Mouse (Mus musculus): ENCODE results near the gene Arpp19.

Gene Arpp19

DNA sequence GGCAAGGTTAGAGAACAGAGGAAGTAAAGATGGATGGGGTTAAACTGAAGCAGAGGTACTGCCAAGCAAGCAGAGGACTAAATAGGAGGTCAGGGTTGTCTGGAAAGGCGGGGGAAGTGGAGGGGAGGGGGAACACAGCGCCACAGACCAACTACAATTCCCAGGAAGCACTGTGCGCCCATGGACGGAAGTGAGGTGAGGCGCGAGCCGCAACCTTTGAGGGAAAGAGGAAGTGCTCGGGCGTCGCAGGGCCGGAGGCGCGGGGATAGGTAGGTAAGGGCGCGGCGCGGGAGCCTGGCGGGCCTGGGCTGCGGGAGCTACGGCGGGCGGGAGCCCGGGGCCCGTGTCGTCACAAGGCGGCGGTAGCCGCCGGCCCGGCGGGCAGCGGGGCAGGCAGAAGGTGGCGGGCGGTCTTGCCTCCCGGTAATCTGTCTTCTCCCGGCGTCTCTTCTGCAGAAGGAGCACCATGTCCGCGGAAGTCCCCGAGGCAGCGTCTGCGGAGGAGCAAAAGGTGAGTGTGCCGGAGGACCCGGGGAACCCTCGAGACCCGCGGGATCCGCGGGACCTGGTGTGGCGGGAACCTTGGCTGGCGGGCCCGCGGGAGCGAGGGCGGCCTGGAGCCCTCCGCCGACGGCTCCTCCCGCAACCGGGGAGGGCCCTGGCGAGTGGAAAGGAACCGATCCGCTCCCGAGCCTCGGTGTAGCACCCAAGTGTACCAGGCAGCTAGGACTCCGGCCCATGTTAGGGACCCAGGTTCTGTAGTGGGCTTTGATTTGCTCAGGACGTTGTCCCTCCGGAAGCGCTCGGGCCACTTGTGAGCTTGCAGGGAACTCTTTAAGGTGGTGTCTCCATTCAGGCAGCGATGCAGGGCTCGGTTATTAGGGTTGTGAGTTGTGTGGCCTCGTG lies at the start of gene Arpp19:
Gene Arpp19, plus strand, starts transcription at position 164 of the 906 bp plus-strand sequence.
- peak; percentile 84 for DNase-seq

DNA sequence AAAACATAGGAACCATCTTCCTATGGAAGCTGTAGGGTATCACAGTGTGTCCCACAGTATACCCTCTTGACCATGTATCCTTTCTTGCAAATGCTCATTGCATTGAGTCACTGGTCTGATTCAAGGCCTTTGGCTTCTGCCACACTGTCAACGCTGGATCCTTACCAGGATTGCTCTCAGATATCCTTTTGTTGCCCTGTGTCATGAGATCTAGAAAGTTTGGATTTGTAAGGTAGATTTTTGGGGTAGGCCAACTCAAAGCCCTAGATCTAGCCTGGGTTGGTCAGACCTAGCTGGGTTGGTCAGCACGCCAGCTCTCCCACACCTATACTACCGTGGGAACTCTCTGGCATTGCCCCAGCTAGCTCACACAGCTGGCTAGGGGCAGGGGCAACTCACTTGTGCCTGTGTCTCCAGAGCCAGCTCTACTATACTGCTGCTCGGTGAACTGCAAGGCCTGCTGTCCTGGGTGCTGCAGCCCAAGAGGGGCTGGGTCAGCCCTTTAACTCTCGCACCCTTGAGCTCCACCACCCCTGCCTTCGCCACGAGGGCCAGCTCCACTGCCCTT lies 48.4 kb upstream of the Arpp19 start:
- no peak for DNase-seq

DNA sequence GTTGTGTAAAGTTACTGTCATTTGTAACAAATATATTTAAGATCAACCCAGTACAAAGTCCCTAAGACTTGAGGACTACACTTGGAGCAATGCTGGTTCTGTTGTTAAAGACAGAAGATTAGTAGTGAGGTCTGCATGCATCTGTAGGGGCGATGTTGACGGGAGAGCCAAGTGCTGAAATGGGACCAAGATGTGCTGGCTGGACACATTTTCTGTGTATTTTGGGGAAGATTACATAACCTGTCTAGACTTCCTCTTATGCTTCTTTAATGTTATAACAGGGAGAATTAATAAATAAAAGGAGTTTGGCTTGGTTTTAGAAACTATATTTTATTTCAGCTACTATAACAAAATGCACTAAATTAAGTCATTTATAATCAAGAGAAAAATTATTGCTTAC lies 47.4 kb upstream of the Arpp19 start:
- DNase-seq = no peak

DNA sequence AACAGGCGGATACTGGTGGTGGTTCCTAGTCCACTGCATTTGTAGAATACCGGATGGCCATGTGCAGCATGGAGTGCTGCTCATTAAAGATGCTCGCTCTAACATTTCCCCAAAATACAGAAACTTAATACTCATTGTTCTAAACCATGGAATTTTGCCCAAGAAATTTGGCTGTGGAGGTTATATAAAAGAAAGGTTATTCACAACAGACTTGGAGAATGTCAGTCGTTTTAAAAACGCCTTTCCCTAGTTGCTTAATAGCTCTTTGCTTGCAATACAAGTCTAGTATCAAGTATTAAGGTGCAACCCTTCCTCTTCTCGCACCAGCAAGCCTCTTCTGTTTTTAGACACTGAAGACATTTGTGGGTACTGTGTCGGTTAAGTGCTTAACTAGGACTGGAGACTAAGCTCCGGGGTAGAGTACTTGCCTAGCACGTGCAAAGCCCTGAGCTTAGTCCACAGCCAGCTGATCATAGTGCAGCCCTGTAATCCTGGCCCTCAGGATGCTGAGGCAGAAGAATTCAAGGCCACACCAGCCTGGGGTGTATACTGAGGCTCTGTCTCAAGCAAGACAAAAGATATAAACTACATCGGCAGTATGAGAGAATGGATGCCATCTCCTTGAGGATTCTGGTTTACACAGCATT lies 42.7 kb upstream of the Arpp19 start:
- no peak for DNase-seq

DNA sequence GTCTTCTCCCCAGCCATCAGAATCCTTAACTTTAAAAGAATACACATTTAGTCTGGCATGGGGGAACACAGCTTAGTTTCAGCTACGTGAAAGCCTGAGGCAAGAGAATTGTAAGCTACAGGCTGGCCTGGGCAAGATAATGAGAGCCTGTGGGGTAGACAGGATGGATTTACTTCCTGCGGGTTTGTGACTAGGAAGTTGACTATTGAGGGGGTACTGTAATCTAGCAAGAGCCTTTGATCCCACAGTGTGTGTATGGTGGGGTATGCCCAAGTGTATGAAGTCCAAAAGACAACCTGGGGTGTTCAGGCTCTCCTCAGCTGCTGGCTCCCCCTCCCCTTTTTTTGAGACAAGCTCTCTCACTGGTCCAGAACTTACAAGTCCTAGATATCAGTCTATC lies 41.1 kb upstream of the Arpp19 start:
- DNase-seq = no peak

DNA sequence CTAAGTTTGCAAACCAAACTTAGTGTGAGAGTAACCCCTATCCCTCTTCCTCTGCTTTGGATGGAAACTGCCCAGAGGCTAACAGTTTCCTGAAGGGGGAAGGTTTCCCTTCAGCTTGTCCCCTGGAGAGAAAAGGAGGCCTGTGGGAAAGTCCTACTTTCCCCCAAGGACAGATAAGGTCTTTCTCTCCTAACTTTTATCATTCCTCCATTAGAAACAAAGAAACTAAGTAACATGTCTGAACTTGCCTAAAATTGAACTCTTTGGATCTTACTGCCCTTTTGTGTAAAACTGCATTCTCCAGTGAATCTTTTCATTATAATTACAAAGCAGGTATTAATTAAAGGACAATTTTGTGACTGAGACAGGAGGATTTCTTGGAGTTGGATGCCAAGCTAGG lies 39.4 kb upstream of the Arpp19 start:
- no peak for DNase-seq

DNA sequence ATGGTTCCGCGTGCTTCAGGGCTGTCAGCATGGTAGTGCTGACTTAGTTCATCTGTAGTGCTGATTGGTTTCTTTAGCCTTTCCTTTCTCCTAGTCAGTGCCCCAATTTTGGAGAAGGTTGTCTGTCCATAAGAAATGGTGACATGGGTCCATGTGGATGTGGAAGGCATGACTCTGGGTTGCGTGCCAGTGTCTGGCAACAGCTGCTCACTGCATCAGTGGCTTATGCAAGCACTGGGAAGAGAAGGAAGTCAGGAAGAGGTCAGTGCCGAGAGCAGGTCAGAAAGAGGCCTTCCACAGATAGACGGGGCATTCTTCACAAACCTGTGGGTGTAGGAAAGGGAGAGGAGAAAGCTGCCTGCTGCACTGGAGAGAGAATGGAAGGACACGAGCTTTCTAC lies 36.4 kb upstream of the Arpp19 start:
- DNase-seq = no peak

DNA sequence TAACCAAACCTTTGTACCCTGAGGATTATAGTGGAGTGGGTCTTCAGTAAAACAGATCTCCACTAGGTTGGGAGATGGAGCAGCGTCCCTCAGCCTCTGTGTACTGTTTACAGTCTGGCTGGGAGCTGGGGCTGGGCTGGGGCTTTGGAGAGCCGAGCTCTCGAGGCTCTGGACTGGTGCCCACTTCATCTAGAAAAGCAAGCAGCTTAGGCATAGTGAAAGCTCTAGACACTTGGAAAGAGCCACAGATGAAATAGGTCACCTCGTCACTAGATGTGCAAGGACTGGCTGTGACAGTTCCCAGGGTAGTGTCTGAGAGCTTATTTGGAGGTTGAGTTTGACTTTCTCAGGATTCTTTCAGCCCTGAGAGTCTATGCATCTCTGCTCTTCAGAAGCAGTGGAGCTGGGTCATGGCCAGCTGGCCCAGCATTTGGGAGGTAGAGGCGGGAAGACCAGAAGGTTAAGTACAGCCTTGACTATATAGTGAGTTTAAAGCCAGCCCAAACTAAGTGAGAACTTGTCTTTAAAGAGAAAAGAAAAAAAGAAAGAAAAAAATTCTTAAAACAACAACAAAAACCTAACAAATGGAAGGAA lies 35.7 kb upstream of the Arpp19 start:
- peak; percentile 22 for DNase-seq

DNA sequence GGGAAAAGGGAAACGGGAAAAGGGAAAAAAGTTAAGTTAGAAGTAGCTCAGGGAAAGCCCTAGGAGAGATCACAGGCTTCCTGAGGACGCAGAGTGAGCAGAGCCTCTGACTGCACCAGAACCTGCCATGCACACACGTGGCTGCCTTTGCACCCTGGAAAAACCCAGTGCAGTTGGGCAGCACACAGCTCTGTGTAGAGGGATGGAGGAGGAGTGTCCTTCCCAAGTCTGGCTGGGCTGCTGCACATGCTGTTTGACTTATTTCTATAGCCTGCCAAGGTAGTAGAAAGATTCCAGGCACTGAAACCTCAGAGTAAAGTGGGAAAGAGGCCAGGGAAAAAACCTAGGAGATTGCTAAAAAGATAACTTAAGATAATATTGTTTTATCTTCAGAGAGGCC lies 35.2 kb upstream of the Arpp19 start:
- DNase-seq = no peak

DNA sequence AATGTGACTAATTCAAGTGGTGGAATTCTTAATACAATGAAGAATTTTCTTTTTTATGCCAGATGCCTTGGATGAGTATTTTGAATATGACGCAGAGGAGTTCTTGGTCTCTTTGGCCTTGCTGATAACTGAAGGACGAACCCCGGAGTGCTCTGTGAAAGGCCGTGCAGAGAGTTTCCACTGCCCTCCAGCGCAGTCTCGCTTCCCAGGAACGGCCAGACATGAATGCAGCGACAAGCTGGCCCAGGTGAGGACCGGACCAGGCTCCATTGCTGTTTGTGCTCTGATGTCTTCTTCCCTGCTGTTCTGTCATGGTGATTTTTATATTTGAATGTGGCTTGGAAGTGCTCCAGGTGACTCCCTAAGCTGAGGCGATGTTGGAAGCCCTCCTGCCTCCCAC lies 33.2 kb upstream of the Arpp19 start:
- DNase-seq = no peak

DNA sequence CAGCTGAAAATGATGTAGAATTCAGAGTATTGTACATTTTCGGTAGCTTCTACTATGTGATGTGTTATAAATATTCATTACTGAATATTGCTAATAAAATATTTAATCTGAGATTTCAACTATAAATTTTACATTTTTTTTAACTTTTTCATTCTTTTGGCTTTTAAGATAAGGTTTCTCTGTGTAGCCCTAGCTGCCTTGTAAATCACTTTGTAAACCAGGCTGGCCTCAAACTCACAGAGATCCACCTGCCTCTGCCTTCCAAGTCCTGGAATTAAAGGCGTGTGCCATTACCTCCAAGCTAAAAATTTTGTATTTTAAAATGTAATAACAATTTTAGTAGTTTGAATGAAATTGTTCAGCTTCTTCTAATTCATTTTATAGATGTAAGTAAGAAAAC lies 20.8 kb upstream of the Arpp19 start:
- no peak for DNase-seq

DNA sequence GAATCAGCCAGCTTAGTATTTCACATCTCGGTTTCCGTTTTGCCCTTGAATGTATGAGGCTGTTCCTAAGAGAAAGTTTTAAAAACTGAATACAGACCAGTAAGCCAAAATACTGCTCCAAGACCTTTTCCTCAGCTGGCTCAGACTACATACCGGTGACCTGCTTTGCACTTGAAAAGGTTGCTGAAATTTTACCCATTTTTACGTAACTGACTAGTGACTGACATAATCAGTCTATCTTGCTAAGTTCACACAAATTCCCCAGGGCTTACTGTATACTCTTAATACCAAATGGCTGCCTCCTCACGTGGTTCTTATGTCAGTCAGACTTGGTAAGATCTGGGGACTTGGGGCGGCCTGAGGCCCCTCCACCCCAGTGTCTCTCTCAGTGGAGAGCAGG lies 18.2 kb upstream of the Arpp19 start:
- no peak for DNase-seq

DNA sequence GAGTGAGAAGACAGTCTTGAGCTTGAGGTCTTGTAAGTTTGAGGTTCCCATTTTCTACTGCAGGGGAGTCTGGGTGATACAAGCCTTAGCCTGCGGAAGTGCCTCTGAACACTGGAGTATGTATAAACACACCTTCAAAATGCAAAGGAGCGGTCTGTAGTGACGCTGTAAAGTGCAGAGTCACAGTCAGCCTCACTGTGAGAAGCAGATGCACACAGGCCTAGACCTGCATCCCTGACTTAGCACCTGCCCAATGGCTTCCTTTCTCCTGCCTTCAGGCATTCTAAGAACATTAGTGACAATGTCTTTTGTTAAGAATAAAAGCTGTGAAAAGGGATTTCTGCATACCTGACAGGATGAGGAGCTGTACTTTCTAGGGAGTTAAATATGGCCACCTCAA lies 17.8 kb upstream of the Arpp19 start:
- no peak for DNase-seq

DNA sequence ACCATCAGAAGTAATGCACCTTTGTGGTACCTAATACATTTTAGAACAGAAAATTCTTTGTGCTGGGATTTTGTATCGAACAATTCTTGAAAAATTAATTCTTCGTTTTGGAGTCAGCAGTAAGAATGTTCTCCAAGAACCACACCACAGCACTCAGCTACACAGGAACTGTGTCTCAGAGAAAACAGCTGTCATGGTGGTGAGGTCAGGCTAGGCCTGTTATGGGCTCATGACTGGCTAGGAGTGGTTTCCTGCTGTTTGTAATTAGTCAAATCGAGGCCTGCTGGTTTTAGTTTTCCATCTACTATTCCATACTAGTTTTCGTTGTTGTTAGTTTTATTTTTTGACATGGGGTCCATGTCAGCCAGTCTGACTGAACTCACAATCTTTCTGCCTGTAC lies 16.9 kb upstream of the Arpp19 start:
- no peak for DNase-seq

DNA sequence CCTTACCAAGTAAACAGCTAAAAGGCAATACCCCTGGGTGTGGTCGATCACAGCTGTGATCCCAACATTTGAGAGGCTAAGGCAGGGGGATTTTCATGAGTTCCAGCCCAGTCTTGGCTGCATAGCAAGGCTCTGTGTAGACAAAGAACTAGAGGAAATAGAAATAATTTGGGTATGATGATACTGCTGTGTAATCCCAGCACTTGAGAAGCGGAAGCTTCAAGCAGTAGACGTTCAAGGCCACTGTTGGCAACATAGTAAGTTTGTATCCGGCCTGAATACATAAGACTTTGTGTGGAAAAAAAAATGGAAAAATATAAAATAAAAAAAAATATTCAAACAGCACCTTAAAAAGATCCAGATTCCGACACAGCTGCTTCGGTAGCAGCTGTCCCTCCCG lies 14.9 kb upstream of the Arpp19 start:
- DNase-seq = no peak

DNA sequence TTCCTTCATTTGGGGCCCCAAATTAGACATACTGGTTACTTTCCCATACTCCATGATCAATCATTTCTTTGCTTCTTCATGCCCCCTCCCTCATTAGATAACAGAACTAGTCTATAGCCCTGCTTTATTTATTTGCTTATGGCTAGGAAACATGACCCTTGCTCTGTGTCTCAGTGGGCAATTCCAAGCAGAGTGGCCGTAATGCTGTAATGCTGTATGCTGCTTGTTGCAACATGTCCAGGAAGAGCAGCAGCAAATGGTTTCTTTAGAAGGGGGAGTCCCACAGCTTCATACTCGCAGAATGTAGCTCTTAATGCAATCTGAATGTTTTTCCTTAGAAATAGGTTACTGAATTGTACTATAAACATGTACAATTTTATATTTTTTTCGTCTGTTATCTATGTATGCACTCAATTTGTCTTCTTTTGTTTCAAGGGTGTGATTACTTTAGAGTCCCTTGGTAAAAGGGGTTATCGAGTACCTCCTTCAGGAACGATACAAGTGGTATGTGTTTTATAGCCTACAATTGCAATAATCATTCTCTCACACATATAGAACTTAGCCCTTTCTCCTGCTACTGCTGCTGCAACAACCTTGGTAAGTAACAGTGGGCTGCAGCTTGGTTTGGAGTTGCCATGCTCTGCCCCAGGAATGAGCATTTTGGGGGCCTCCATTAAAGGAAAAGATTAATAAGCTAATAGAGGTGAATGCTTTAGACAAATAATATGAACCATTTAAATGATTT lies 14.1 kb upstream of the Arpp19 start:
- no peak for DNase-seq

DNA sequence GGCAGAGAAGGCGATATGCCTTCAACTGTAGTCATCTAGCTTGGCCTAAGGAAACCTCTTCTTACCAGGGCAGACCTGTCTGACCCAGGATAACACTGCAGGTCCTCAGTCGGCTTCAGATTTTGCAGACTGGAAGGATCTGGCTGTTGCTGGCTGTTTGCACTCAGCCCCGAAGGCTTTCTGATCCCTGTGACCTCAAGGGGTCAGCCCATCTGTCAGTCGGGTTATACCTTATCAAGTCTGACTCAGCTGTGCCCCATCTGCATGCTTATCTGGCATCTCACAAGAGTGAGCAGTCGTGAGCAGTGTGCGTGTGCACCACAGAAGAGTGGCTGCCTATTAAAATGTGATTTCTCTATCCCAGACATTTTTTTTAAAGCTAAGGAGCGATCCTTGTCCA lies 13.3 kb upstream of the Arpp19 start:
- DNase-seq = no peak

DNA sequence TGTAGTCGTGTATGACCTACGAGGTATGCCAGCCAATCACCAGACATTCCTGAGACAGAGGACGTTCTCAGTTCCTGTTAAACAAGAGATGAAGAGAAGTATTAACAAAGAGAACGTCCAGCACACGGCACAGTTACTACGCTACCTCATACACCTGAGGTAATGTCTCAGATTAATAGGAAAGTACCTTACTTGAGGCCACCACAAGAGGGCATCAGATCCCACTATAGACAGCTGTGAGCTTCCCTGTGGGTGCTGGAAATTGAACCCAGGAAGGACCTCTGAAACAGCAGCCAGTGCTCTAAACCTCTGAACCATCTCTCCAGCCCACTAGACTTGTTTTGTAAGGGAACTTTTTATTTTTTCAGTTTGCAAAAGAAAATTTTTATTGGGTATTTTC lies 11.7 kb upstream of the Arpp19 start:
- no peak for DNase-seq

DNA sequence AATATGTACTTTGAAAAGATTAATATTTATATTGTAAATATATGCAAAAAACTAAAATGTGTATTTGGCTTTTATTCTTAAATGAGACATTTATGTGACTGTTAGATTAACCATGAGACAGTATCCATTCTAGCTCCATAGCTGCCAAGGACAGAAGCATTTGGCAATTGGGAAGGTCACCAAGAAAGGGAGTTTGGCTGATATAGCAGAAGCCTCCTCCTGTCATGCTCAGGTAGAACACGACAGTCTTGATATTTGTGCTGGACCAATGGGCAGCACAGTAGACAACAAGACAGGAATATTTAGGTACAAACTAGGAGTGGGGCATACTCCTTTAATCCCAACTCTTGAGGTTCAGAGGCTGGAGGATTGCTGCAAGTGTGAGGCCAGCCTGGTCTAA lies 5.0 kb upstream of the Arpp19 start:
- DNase-seq = no peak

DNA sequence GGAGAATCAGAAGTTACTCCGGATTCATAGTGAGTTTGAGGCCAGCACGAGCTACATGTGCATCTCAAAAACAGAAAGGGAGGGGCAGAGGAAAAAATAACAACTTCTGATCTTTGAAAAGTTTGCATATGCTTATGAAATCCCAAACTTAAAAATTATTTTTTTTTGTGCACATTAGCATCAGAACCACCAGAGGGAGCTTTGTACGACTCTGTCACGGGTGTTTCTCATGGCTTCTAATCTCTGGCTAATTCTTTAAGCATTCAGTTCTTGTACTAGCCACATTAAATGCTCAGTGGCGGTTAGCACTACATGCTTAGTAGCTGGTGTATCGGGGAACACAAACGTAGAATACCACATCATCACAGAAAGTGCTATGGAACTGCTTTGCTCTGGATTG lies 4.3 kb upstream of the Arpp19 start:
- no peak for DNase-seq

DNA sequence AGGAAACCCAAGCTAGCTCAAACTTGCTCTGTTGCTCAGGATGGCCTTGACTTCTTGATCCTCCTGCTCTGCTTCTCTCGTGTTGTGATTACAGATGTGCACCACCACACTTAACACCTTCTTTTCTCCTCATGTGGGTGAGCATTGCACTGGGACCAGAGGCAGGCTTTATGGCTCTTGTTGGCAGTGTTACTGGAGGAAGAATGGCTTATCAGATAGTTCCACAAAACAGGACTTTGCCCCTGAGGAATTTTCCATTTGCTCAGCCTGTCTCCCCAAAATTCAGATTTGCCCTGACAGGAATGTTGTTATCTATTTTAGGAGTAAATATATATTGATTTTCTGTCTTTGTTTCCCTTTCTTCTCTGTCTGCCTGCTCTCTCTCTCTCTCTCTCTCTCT lies 2.7 kb upstream of the Arpp19 start:
- no peak for DNase-seq

DNA sequence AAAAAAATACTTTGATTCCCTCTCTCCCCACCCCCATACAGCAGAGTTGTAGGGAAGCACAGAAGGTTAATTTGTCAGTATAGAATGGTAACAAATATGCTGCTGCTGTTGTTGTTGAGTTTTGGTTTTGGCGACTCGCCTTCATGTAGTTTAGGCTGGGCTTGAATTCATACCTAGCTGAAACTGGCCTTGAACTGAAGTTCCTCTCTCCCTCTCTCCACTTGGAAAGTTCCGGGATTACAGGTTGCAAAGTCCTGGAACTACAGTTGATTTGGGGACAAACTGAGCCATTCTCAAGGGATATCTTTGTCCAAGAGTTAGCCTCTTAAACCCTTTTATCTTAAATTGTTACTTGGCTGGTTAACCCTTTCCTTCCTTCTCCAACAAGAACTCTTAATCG lies 1.5 kb upstream of the Arpp19 start:
- no peak for DNase-seq

DNA sequence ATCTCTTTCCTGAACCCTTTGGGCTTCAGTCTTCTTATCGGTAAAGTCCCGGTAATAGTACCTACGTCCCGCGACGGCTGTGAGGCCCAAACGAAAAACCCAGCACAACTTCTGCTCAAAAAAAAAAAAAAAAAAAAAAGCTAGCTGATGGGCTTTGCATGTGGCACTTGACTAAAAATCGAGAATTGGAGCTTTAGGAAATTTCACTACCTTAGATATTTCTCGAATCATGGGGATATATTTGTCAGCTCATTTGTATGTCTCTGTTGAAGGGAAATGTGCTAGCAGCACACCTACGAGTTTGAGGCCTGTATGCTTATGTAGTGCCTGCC lies 909 bp downstream of the Arpp19 start:
- DNase-seq = no peak
